Mouse (Mus musculus) brown adipose tissue, adult 24 weeks (tissue): ENCODE measurements around the gene Uqcr10. TPM values are rescaled to one million over a fixed set of nuclear protein-coding genes. Genes with fewer than 3 reads are reported as not detected.

ENCODE experiments used
- H3K27ac ChIP-seq: fragments of 200-500 bp; replicated peaks from 2 replicates; pipeline ENCODE4 v1.5.1; 2012; ENCODE audit warnings: low read depth, mild to moderate bottlenecking, low read length
- H3K4me1 ChIP-seq: fragments of 200-500 bp; 2 replicates; pipeline ENCODE4 v1.6.1; 2012; ENCODE audit warnings: low read length, mixed read lengths; ENCODE audit not compliant: control insufficient read depth, insufficient read depth, insufficient read length
- H3K4me3 ChIP-seq: fragments of 200-500 bp; 2 replicates; pipeline ENCODE4 v1.5.1; 2012; ENCODE audit warnings: low read depth, mild to moderate bottlenecking, low read length, moderate library complexity; ENCODE audit not compliant: insufficient read depth
- polyA plus RNA-seq: library from polyadenylated mRNA; stranded (reverse); fragments of >200 nt; gene quantifications from 2 replicates; pipeline ENCODE4 v1.2.4, GENCODE M21; 2012; ENCODE audit not compliant: missing spikeins, insufficient read depth, insufficient read length

Uqcr10 gene
- polyA plus RNA-seq, 1 experiment: 3,202 TPM

GRCm38 (mm10) chr11:4691213-4691612 is 12.9 kb downstream of the Uqcr10 start:
- H3K27ac ChIP-seq: no peak overlapping the region
- H3K4me1 ChIP-seq: no peaks in the 10 kb centered on the region
- no peak overlapping the region for H3K4me3 ChIP-seq

GRCm38 (mm10) chr11:4690353-4690752 is 13.8 kb downstream of the Uqcr10 start:
- Histone ChIP-seq H3K4me1 (no peaks in the 10 kb centered on the region), H3K4me3 (no peak overlapping the region), H3K27ac (no peak overlapping the region)

- H3K27ac ChIP-seq: no peak overlapping the region
- no peak overlapping the region for H3K4me3 ChIP-seq
- no peaks in the 10 kb centered on the region for H3K4me1 ChIP-seq
Observed at GRCm38 (mm10) chr11:4688632-4689380, 15.3 kb downstream of the Uqcr10 start.

GRCm38 (mm10) chr11:4687874-4688273 is 16.3 kb downstream of the Uqcr10 start:
- no peak overlapping the region for H3K27ac ChIP-seq
- no peaks in the 10 kb centered on the region for H3K4me1 ChIP-seq
- H3K4me3 ChIP-seq: no peak overlapping the region

- Histone ChIP-seq H3K4me1 (no peaks in the 10 kb centered on the region), H3K27ac (no peak overlapping the region), H3K4me3 (no peak overlapping the region)
Observed at GRCm38 (mm10) chr11:4687027-4687426, 17.1 kb downstream of the Uqcr10 start.

- Histone ChIP-seq H3K4me3 (no peak overlapping the region), H3K4me1 (no peaks in the 10 kb centered on the region), H3K27ac (no peak overlapping the region)
Observed at GRCm38 (mm10) chr11:4685510-4685909, 18.6 kb downstream of the Uqcr10 start.

GRCm38 (mm10) chr11:4685071-4685470 is 19.1 kb downstream of the Uqcr10 start:
- no peaks in the 10 kb centered on the region for H3K4me1 ChIP-seq
- no peak overlapping the region for H3K4me3 ChIP-seq
- H3K27ac ChIP-seq: no peak overlapping the region

- H3K27ac ChIP-seq: no peak overlapping the region
- H3K4me3 ChIP-seq: no peak overlapping the region
- no peaks in the 10 kb centered on the region for H3K4me1 ChIP-seq
Observed at GRCm38 (mm10) chr11:4684186-4684585, 20.0 kb downstream of the Uqcr10 start.

- Histone ChIP-seq H3K4me1 (no peaks in the 10 kb centered on the region), H3K4me3 (no peak overlapping the region), H3K27ac (no peak overlapping the region)
Observed at GRCm38 (mm10) chr11:4683516-4683915, 20.6 kb downstream of the Uqcr10 start.

GRCm38 (mm10) chr11:4680126-4680525 is 24.0 kb downstream of the Uqcr10 start:
- Histone ChIP-seq H3K4me1 (no peaks in the 10 kb centered on the region), H3K4me3 (no peak overlapping the region), H3K27ac (no peak overlapping the region)

- Histone ChIP-seq H3K27ac (no peak overlapping the region), H3K4me1 (no peaks in the 10 kb centered on the region), H3K4me3 (no peak overlapping the region)
Observed at GRCm38 (mm10) chr11:4679441-4679832, 24.7 kb downstream of the Uqcr10 start.

- no peaks in the 10 kb centered on the region for H3K4me1 ChIP-seq
- H3K27ac ChIP-seq: no peak overlapping the region
- H3K4me3 ChIP-seq: no peak overlapping the region
Observed at GRCm38 (mm10) chr11:4678700-4679440, 25.3 kb downstream of the Uqcr10 start.

- Histone ChIP-seq H3K4me3 (no peak overlapping the region), H3K27ac (no peak overlapping the region), H3K4me1 (no peaks in the 10 kb centered on the region)
Observed at GRCm38 (mm10) chr11:4677250-4677872, 26.8 kb downstream of the Uqcr10 start.

- Histone ChIP-seq H3K4me1 (no peaks in the 10 kb centered on the region), H3K4me3 (no peak overlapping the region), H3K27ac (no peak overlapping the region)
Observed at GRCm38 (mm10) chr11:4675693-4676092, 28.4 kb downstream of the Uqcr10 start.

GRCm38 (mm10) chr11:4675126-4675562 is 29.0 kb downstream of the Uqcr10 start:
- H3K4me1 ChIP-seq: no peaks in the 10 kb centered on the region
- H3K27ac ChIP-seq: no peak overlapping the region
- H3K4me3 ChIP-seq: no peak overlapping the region
